Mouse (Mus musculus): Measurements from ENCODE around the gene Gm44596. TPM values are rescaled to one million over a fixed set of nuclear protein-coding genes. Genes with fewer than 3 reads are reported as not detected.

Gm44596 gene
- total RNA-seq, 2 experiments from 2014 or later, result not detected

DNA sequence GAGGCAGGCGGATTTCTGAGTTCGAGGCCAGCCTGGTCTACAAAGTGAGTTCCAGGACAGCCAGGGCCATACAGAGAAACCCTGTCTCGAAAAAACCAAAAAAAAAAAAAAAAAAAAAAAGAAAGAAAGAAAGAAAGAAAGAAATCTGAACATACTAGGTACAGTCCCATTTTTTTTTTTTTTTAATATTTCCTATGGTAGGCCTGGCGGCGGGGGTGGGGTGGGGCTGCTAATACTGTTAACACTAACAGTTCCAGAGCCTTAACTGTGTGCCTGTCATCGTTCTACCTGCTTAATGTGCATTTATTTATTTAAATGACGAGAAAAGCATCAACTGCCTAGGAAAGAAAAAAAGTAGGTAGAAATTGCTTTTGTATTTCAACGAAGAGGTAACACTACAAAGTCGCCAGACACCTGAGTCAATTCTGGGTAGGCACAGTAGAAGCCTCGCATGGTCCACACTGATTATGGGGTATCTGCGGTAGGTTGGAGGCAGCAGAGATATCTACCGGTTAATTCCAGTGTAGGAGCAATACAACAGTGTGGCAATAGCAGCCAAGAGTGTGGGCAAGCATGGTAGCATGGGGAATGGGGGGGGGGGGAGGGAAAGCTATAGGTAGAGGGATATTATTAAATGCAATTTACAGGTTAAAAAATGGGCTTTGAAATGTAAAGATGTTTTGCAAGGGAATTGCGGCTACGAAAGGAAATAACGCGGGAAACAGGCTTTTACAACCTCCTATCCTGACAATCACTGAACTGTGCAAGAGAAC lies 48.4 kb downstream of the Gm44596 start:
- no peak for DNase-seq
- intact Hi-C loops (cut with DNase I), result no loop called here

- DNase-seq, result peak; percentile 96
- intact Hi-C loops (cut with DNase I), result no loop called here
Observed at GRCm38 (mm10) chr6:128424269-128425019, 49.1 kb downstream of the Gm44596 start, which contains the start of gene Itfg2. Itfg2 (minus strand) TSS chr6:128424931.

DNA sequence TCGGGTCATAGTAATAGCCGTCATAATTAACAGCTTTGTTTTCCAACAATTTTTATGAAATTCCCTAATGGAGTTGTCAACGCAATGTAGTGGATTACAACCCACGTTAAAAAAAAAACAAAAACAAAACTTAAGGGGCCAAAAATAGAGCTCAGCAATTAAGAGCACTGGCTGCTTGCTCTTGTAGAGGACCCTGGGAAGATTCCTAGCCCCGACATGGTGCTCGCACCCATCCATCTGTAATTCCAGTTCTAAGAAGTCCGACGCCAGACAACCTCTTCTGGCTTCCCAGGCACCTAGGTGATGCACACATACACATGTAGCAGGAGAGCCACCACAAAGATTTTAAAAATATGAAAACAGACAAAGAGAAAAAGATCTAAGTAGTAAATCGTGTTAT lies 49.7 kb downstream of the Gm44596 start:
- intact Hi-C loops (cut with DNase I), result no loop called here
- no peak for DNase-seq

- DNase-seq, result no peak
- intact Hi-C loops (cut with DNase I), result no loop called here
Observed at GRCm38 (mm10) chr6:128427571-128427970, 52.3 kb downstream of the Gm44596 start.

DNA sequence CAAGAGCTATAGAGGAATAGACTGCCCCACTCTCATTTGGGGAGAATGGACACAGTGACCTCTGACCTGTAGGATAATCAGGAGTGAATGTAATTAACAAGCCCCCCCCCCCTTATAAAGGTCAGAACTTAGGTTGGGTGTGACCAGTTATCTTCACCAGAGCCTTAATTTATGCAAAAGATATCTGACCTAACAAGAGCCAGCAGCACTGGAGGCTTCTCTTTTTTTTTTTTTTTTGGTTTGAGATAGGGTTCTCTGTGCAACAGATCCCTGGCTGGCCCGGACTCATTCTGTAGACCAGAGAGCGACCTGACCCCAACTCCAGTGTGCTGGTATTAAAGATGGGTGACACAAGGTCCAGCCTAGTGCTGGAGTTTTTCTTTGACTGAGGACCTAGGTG lies 54.0 kb downstream of the Gm44596 start:
- no peak for DNase-seq
- intact Hi-C loops (cut with DNase I), result no loop called here

GRCm38 (mm10) chr6:128429826-128430225 lies 54.5 kb downstream of the Gm44596 start:
- intact Hi-C loops (cut with DNase I), result no loop called here
- no peak for DNase-seq

DNA sequence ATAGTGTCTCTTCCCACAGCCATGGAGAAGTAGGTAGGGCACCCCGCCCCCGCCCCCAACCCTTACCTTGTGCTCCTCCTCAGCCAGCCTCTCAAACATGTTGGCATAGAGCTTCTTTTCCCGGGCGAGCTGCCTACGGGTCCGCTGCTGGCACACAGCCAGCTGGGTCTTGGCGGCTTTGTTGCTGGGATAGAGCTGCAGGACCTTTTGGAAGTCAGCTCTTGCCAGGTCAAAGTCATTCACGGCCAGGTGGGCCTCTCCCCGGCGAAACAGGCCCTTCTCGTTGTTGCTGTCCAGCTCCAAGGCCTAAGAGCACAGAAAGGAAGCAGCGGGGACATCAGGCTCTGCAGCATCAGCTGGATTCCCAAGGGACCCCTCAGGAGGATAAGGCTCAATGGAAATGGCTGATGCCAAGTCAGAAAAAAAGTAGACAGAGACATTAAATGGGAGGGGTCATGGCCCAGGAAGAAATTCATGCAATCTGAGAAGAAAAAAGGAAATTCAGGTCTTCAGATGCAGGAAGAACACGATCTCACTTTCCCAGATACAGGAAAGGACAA lies 57.1 kb downstream of the Gm44596 start:
- intact Hi-C loops (cut with DNase I), result no loop called here
- peak; percentile 59 for DNase-seq

- no peak for DNase-seq
- intact Hi-C loops (cut with DNase I), result no loop called here
Observed at GRCm38 (mm10) chr6:128433566-128433965, 58.3 kb downstream of the Gm44596 start.

- DNase-seq, result peak; percentile 67
- intact Hi-C loops (cut with DNase I), result no loop called here
Observed at GRCm38 (mm10) chr6:128435474-128435873, 60.2 kb downstream of the Gm44596 start.

- intact Hi-C loops (cut with DNase I), result no loop called here
- DNase-seq, result no peak
Observed at GRCm38 (mm10) chr6:128436356-128437005, 61.2 kb downstream of the Gm44596 start.

DNA sequence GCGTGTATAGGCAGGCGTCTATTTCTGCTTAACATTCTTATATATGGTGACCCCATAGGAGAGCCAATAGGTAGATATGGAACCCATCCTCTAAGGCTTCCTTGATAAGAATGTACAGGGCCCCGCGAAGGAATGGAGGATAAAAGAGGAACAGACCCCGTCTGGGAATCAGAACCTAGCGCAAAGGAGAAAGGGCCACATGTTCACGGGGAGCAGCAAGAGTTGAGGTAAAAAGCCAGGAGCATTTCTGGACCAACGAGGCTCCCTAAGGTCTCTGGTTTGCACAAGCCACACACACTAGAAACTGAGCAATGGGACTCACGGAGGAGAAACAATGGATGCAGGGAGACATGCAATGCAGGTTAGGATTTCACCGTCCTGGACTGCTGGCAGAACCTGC lies 62.0 kb downstream of the Gm44596 start:
- intact Hi-C loops (cut with DNase I), result no loop called here
- DNase-seq, result no peak

DNA sequence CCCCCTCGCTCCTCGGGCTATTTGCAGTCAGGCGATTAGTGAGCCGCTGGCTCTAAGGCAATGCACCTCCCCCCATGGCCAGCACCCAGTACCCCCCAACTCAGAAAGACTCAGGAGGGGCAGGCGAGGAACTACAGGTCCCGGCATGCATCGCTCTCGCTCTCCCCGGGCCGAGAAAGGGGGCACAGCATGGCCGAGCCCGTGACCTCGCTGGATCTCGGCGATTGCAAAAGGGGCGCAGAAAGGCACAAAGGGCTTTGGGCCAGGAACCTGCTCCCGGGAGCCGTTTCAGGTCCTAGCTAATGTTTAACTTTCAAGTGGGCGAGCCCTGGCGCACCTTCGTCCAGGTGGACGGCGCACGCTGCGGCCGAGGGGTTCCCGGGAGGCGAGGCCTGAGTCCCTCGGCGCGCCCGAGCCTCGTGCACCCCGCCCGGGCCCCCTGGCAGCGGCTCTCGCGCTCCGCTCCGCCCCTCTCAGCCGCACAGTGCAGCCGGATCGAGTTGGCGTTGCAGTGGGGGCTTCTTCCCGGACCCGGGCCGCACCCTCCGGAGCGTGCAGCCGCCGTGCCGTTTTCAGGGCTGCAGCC lies 62.5 kb downstream of the Gm44596 start:
- intact Hi-C loops (cut with DNase I), result no loop called here
- peak; percentile 77 for DNase-seq

DNA sequence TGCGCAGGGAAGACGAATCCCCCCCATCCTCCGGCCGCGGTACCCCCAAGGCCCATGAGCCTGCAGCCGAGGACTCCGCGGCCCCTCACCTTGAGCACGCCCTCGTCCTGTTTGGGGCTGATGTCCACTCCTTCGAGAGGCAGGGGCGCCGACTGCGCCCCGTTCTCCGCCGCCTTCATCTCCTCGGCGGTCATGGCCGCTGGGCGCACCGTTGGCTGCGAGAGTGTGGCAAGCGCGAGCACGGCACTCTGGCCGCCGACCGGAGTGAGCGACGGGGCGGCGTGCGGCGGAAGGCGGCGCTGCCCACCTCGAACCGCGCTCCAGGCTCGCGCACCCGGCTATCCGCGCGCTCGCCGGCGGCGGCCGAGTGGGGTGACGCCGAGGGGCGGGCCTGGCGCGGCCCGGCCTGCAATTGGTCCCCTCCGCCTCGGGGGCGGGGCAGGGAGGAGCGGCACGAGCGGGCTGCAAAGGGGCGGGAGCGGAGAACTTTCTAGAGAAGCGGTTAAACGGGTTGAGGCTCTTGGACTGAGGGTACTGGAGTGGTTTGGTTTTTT lies 63.1 kb downstream of the Gm44596 start, which contains the start of gene Fkbp4:
Gene Fkbp4 (minus strand): TSS at position 361 of the 554 bp plus-strand sequence.
- intact Hi-C loops (cut with DNase I), result no loop called here
- peak; percentile 94 for DNase-seq

DNA sequence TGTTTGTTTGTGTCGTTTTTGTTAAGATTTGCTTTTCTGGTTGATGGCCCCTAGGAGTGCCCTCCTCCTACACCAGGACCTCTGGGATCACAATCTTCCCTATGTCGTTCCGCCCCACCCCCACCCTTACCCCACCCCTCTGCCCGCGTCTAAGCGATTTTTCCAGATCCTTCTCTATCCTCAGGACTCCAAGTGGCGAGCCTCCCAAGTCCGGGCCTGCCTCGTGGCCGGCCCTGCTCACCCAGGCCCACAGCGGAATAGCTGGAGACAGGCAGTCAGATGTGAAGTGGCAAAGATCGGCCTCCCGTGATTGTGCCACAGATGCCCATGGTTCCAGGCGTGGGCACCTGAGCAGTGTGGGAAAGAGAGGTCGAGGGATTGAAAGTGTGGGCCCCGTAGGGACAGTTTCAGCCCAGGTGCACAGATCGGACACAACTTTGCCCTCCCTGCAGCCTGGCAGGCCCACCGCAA lies 63.6 kb downstream of the Gm44596 start:
- DNase-seq, result peak; percentile 16
- intact Hi-C loops (cut with DNase I), result no loop called here

DNA sequence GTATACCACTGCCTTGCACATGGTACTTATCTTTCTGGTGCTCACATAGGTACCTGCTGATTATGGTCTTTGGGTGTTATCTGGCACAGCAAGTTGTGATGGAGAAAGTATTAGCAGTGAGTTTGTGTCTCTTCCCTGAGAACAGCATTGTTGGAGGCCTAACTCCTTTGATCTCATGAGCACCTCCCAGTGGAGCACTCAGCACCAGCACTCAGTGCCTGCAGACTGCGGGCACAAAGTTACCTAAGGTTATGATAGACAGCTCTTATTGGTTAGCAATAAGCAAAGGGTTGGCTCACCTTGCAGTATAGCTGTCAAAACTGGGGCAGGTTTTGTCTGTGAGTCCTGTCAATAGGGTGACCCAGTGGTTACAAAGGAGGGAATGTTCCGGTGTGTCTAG lies 64.9 kb downstream of the Gm44596 start:
- DNase-seq, result no peak
- intact Hi-C loops (cut with DNase I), result no loop called here

DNA sequence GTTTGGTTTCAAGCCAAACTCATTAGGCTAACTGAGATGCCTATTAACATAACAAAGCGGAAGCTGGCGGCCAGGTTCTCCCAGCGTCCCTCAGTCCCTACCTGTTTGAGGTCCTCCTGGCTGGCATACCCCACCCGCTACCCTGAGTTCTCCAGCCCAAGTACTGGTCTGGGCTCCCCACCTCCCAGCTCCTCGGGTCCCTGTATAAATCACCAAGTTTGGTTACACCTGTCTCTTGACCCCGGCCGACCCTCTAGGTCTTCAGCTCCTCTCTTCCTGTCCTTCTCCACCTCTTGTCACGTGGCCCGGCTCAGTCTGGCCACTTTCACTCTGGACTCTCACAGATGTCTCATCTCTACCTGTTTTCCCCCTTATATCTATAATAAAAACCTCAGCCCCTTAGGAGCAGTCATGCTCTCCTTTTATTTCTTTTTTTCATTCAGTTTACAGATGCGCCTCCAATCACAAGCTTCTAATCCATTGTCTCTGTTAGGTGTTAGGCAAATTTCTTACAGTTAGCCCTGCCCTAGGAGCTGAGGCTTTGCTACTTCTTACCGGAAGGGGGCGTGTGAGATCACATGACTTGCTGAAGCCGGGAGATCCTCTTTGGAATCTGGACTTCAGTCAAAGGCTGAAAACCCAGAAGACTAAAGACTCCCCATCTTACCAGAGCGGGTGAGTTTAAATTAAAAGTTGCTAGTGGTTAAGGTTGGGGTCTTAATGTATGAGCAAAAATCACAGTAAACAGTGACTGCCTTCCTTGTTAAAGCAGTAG lies 70.6 kb downstream of the Gm44596 start:
- intact Hi-C loops (cut with DNase I), result no loop called here
- DNase-seq, result peak; percentile 43

DNA sequence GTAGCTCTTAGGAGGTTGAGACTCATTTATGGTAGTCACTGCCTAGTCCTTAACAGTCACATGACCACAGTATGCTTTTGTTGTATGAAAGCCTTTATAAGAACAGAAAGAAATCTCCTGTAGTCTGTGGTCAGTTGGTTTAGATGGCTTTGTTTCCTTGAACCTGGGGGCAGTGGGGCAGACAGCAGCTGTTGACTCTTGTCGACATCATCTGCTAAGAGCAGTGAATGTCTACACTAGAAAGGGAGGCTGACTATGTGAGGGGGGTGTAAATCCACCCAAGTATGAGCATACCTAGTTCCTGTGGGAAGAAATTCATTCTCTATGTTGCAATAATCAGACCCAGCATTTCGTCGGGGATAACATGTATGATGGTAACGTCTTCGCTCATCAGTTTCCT lies 71.8 kb downstream of the Gm44596 start:
- intact Hi-C loops (cut with DNase I), result no loop called here
- no peak for DNase-seq

DNA sequence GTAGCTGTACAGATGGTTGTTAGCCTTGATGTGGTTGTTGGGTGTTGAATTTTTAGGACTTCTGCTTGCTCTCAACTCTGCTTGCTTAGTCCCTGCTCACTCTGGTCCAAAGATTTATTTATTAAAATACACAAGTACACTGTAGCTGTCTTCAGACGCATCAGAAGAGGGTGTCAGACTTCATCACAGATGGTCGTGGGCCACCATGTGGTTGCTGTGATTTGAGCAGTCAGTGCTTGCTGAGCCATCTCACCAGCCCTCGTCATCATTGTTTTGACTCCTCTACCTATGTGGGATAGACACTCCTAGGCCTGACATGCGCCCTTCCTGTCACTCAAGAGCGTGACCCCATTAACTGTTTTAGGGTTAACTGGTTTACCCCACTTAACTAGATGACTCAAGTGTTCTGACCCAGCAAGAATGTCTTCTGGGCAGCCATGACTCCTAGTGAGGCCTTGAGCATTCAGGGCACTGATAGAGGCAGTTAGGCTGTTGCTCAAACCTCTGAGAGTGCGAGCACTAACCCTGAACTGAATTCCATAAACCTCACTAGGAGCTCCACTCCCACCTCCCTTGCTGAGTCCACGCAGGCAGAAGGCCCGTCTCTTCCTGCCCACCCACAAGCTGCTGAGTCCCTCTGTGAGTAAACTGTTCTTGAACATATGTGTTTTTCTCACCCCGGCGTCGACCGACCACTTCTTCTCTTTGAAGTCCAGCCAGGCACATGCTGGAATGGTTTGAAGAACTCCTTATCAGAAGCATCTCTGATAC lies 80.7 kb downstream of the Gm44596 start:
- intact Hi-C loops (cut with DNase I), result no loop called here
- DNase-seq, result no peak

Data from left cerebral cortex, postnatal 4 days (tissue).